Mouse (Mus musculus) urinary bladder, postnatal 4 days (tissue): ENCODE measurements around the gene Cfap299.
"Not testable (repeated sequence)": the region's sequence is repeated elsewhere in the genome, so short reads cannot be mapped to it uniquely, and the experiment has no call there.

Source experiments
- DNase-seq, 2 experiments: peaks; one replicate each; pipeline ENCODE4 v3.0.0; 2021 to 2022; ENCODE audit warnings: low spot score in 2 of 2

Gene Cfap299

DNA sequence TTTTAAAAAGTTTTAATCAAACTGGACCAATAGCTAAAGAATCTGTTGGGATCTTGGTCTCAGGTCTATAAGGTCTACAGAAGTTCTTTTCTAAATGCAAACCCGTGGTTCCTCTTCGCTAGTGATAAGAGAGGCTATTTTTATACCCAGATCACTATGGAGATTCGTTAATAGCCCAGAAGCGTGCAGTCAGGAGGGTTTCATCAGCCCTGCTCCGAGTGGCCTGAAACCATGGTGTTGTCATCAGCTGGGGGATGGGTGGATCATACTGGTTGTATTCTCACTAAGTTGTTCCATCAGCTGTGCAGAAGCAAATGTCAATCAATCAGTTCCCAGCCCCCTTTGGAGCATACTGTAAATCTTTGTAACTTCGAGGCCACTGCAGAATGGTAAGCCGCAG, 193.9 kb downstream of the Cfap299 start:
- DNase-seq, result no peak

- DNase-seq, result no peak
Measured at GRCm38 (mm10) chr5:98523783-98524182, 194.7 kb downstream of the Cfap299 start.

DNA sequence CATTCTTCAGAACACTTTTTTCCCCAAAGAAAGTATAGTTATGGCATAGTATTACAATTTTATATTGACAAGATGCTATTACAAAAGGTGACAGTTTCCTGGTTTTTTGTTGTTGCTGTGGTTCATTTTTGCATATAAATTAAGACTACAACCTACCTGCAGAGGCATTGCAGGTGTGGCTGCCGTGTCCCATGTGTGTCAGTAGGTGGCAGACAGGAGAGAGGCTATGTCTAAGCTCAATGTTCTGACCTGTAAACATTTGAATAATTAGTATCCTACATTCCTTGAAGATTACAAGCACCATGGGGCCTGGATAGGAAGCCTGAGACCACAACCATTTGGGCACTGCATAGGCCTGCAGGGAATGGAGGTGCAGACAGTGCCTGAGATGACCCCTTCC, 212.2 kb downstream of the Cfap299 start:
- DNase-seq, result no peak

DNA sequence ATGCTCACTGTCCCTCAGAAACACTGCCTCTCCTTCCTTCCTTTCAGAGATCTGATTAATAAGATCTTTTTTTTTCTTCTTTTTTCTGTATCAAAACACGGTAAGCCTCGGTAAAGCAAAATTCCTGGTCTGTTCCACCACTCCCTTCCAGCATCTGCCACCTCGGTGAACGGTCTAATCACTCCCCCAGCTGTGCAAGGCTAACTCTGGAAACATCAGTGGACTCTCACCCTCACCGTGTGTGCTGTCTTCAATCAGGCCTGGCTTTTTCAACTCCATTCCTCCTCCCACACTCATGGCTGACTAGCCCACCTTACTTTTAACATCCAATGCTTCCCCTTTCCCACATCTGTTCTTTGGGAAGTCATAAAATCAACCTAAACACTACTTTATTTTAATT, 221.2 kb downstream of the Cfap299 start:
- DNase-seq, result no peak

- DNase-seq, result no peak
Measured at GRCm38 (mm10) chr5:98550873-98551272, 221.8 kb downstream of the Cfap299 start.

- no peak for DNase-seq
Measured at GRCm38 (mm10) chr5:98552395-98552794, 223.3 kb downstream of the Cfap299 start, which contains the start of gene Gm11111. TSS of gene Gm11111 (plus strand) at chr5:98552695.

DNA sequence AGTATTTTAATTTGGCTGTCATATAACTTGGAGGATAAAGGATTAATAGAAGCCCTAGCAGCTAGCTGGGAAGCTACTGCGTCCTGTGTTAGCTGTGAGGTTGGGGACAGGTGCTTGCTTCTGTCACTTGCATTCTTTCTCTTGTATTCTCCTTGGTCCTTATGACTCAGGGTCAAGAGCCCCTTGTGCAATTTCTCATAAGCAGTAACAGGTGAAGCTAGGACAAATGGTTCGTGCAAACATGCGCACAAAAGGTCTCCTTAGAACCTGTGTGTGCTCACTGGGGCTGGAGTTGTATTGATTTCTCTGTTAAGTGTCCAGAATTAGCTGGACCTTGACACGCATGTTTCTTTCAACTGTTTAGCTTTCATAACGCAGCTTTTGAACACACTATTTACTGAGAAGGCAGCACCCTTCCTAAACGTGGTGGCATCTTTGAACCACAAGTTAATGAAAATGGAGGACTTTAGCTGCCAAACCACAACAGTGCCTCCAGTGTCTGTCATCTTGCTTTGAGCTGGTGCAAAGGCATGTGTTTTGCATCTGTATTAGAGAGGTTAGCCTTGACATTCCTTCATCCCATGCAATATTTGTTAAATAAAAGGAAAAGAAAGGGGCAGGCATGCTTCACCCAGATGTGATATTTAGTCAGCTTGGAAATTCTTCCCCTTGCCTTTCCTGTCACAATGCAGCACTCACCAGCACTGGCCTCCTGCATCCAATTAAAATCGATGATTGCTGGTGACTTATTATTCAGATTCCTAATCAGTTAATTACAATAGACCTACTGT, 223.9 kb downstream of the Cfap299 start:
- DNase-seq, result no peak

GRCm38 (mm10) chr5:98561301-98561700, 232.2 kb downstream of the Cfap299 start:
- no peak for DNase-seq

DNA sequence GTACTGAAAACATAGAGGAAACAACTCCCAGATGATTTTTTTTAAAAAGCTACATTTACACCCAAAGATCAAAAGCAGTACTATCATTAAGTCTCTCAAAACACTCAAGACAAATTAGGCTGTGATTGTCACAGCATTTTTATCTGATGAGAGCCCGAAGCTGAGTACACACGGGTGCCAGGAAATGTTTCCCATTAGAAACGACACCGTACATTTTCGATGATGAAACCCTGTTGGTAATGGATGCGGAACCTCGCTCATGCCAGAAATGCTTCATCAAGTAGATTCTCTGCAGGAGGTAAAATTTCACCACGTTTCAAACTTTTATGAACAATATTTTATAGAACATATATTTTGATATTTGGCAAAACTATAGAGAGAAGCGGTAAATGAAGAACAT, 233.7 kb downstream of the Cfap299 start:
- DNase-seq, result no peak

DNA sequence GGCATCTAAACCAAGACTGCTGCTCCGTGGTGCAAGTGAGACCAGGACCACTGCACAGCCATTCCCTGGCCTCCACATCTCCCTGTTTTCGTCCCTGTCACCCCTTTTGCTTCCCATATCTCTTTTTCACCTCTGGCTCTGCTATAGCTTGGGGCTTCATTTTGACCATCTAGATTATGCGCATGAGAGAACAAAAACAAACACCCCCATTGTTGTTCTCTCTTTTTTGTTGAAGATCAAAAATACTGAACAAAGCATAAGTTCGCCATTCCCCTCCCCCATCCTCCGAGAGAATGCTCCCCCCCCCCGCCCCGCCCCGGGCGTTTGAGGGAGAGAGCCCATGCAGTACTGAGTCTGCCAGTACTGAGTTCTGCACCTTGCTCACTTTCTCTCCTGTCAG, 234.7 kb downstream of the Cfap299 start:
- no peak for DNase-seq

- DNase-seq, result no peak
Measured at GRCm38 (mm10) chr5:98566461-98567193, 237.5 kb downstream of the Cfap299 start.

GRCm38 (mm10) chr5:98568481-98568880, 239.4 kb downstream of the Cfap299 start:
- no peak for DNase-seq

DNA sequence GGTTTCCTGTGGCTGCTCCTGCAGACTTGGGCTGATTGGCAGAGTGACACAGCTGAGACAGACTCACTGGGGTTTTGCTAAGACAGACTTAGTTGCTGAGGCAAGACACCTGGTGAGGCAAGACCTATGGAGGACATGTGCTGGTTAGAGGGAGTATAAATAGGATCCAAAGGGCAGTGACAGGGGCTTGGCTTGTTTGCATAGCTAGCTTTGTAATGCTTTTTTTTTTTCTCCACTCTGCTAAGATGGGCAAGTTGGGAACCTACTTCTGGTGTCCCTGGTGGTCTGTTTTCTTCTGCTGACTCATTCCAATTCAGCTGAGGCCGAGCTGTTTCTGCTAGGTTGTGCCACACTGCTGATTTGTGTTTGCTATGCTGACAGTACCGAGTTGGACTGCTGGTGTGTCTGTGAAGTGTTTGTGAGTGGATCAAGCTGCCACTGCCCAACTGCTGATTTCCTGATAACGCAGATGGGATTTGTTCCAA, 240.0 kb downstream of the Cfap299 start:
- DNase-seq, result no peak

GRCm38 (mm10) chr5:98572392-98572791, 243.3 kb downstream of the Cfap299 start:
- no peak for DNase-seq

DNA sequence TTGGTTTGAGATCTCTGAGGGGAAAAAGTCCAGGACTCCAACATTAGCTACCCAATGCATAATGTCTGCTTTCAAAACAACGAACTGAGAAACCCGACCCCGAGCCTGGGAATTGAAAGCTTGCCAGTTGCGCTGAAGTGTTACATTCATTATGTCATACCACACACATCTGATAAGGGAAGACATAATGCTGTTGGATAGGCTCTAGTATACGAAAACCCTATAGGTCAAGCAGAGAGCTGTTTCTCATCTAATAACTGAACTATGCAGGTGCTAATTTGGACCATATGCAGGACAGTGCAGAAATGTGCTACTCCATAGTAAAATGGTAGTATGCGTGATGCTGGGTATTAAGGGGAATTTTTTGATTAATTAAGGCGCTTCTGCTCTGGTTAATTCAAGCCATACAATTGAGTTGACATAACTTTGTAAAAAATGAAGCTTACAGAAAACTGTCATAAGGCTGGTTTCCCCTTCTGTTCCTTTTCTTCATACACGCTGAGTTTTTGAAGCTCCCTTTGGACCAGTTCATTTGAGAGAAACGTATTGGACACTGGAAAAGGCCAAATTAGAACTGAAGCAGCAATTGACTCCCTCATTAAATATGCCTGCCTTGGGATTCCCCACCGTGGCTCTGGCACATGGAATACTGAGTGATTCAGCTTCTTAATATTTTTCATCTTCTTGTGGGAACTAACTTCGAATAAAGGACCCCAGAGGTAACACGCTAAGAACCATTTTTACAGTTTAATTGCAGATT, 245.8 kb downstream of the Cfap299 start:
- DNase-seq, result no peak

DNA sequence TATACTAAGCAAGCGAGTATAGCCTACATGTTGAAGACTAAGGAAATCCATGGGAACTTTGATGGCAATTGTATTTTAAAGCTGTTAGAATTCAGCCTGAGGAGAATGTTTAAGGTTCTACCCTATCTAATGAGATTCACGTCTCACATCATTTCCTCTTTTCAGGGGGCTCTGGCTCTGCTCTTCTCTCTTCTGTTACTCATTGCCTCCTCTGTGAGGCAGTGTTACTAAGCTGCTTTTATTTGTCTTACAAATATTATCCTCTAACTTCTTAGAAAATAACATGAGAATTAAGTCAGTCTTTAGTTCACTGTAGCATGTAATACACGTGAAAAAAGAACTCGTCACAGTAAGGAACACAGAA, 246.3 kb downstream of the Cfap299 start:
- DNase-seq, result no peak

DNA sequence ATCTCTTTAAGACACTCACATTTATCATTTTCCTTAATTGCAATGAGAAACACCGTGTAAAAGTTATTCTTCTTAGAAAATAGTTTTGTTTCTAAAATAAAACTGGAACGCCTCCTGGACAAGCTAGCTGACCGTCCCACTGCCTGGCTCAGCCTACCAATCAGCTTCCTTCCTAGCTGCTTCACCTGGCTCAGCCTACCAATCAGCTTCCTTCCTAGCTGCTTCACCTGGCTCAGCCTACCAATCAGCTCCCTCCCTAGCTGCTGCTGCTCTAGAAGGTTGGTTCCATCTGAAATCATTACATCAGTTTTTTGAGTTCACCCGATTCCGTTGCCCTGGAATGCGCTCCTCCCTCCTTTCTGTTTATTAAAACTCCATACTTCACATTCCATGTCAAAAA, 247.4 kb downstream of the Cfap299 start:
- not testable (repeated sequence) for DNase-seq

- no peak for DNase-seq
Measured at GRCm38 (mm10) chr5:98578398-98578797, 249.3 kb downstream of the Cfap299 start.

GRCm38 (mm10) chr5:98580811-98581210, 251.7 kb downstream of the Cfap299 start:
- no peak for DNase-seq

DNA sequence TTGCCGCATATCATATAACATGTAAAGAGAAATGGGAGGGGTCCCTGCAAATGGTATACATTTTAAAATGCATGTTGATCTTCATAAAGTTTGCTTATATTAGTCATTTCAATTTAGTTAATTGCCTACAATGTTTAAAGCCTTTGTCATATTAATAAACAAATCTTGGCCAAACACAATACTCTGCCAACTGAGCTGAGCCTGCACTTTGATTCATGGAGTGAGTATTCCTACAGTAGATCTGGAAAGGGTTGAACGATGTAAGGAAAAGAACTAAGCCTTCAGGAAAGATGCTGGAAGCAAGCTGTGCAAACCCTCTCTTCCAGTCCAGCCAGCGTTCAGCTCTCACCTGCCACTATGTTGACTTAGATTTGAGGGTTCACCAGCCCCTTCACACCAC, 252.9 kb downstream of the Cfap299 start:
- no peak for DNase-seq

- DNase-seq, result no peak
Measured at GRCm38 (mm10) chr5:98585915-98586314, 256.8 kb downstream of the Cfap299 start.

DNA sequence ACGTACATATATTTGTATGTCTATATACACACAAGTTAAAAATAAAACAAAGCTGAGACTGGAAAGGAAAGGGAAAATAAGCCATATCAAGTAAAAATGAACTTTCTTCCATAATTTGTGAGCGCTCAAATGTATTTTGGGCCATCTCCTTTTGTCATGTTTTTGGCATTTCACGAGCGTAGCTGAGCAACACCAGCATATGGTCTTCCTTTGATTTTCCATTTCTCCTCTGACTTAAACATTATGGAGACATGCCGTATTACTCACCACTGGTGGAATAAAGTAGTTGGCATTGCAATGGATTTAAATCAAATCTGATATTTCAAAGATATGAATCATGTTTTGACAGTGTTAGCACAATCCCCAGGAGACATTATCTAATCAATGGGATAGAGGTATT, 284.4 kb downstream of the Cfap299 start:
- no peak for DNase-seq
